Mouse (Mus musculus) left cerebral cortex, adult 9 months (tissue): ENCODE results near the gene Slc7a7.

Experiments
- DNase-seq, 2 experiments: peaks; one replicate each; pipeline ENCODE4 v3.0.0; 2022; ENCODE audit warnings: low spot score in 2 of 2

Slc7a7 gene

DNA sequence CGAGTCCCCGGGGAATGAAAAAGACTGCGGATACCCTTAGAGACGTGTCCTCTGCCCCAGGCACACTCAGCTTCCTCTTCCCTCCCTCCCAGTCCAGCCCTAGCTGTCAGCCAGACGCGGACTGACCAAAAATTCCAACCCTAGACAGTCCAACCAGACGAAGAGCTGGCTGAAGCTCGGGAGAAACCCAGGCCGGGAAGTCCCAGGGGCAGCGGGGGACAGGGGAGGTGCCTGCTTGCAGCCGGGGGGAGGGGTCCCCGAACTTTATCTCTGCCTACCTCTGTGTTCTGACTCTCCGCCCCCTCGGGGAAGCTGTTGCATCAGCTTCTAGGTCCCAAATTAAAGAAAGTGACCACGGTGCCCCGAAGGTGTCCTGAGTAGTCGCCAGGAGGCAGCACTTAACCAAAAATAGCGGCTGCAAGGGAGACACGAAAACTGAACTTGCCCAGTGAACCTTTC, at the start of gene Slc7a7:
TSS of gene Slc7a7 (minus strand) at position 158 of the 459 bp plus-strand sequence.
- DNase-seq, result no peak

DNA sequence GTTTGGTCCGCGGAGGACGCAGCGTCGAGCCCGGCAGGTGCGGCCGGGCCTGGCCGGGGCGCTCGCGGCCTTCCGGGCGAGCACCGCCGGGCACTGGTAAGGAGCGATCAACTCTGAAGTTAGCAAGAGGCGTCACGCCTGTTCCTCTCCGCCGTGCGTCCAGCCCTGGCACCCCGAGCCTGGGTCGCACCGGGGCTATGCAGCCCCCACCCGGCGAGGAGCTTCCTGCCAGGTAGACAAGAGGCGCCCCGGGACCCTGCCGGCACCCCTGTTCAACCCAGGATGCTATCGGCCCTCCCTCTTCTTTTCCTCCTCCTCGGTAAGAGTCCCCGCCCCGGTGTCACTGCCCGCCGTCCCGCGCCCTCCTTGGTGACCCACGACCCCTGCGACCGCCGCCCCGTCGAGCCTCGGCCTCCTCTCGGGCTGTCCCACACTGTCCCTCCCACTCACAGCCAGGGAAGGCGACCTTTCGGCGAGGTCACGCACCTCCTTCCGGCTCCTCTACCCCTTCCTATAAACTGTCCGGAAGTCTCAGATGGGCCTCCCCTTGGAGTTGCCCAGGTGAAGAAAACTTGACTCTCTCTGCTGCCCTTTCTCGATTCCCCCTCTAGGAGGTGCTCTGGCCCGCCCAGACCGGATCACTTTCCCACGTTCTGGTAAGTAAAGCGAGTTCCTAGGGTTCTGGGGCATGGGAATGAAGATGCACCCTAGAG, 46.9 kb upstream of the Slc7a7 start:
- peak in 1 of 2 experiments; percentile 40 for DNase-seq

DNA sequence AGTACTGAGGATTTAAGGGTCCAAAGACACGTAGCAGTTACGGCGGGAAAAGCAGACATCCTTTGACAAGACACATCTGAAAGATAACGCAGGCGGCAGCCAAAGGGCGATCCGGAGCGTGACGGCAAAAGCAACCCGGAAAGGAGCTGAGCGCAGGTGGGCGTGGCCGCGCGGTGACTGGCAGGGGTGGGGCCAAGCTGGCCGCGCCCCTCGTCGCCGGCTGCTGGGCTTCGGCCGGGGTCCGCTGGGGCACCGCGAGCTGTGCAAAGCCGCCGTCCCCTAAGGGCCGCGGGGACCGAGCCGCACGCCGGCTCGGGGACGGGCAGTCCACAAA, 46.3 kb upstream of the Slc7a7 start, which contains the start of gene Lrp10:
TSS of gene Lrp10 (plus strand) at position 179 of the 334 bp plus-strand sequence.
- DNase-seq, result peak; percentile 27 to 82

DNA sequence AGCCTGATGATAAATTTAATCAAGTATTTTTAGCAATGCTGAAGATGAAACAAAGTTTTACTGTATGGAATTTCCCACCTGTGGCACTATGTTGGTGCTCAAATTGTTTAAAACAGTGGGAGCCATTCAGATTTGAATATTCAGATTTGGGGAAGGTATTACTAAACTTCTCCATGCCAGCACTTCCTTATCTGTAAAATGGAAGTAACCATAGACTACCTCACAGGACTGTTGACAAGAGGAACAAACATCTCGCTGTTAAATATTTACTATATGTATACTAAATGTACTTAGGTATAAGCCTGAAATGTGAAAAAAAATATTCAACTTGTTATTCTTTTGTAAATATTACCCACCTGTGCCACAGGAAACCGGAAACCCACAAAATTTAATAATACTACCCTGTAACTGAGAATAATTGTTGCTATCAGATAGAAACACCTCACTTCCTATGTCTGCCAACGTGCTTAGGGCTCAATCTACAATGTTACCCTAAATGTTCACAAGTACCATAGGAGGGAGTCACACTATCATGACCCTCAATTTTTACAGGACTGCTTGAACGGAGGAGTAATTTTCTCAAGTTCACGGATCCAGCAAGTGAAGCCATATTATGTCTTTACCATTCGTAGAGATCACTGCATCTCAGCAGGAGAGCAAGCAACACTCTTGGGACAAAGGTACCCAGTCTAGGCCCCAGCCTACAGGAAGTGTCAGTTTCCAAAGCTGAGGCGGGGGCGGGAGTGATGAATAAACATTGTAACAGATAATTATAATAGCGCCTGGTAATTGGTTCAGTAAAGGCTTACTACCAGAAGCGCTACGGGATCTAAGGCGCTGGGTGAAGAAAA, 45.8 kb upstream of the Slc7a7 start:
- DNase-seq, result no peak

DNA sequence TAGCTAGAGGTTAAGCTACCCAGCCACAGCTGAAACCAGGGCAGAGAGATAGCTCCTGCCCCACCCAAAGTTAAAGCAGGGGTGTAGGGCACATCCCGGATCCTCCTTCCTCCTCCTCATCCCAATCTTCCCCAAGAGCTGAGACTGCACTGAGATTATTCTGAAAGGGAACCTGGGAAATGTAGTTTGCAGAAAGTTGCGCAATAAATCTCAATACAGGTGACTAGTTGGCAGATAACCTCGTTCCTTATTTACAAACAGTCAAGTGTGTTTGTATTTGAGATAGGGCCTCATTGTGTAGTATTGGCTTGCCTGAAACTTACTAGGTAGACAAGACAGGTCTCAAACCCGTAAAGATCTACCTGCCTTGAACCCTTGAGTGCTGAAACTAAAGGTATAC, 44.6 kb upstream of the Slc7a7 start:
- DNase-seq, result no peak

DNA sequence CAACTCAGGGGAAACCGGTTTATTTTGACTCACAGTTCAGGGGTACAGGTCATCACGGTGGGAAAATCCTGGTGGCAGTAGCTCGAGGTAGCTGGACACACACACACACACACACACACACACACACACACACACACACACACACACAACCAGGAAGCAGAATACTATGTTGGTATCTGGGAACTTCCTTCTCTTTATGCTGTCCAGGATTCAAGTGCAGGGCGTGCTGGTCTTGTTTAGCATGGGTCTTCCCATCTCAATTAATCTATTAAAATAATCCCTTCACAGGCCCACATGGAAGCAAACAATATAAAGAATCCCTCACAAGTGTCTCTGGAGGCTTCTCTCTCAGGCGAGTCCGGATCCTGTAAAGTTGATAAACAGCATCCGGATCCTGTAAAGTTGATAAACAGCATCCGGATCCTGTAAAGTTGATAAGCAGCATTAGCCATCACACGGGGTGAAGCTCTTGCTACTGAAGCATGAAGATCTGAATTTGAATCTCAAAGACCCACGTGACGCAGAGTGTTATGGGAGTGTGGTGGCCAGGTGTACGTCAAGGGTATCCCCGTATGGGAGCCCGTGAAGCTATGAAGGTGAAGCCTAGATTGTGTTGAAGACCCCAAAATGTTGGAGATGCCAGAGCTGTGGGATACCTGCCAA, 40.5 kb upstream of the Slc7a7 start:
- no peak for DNase-seq

DNA sequence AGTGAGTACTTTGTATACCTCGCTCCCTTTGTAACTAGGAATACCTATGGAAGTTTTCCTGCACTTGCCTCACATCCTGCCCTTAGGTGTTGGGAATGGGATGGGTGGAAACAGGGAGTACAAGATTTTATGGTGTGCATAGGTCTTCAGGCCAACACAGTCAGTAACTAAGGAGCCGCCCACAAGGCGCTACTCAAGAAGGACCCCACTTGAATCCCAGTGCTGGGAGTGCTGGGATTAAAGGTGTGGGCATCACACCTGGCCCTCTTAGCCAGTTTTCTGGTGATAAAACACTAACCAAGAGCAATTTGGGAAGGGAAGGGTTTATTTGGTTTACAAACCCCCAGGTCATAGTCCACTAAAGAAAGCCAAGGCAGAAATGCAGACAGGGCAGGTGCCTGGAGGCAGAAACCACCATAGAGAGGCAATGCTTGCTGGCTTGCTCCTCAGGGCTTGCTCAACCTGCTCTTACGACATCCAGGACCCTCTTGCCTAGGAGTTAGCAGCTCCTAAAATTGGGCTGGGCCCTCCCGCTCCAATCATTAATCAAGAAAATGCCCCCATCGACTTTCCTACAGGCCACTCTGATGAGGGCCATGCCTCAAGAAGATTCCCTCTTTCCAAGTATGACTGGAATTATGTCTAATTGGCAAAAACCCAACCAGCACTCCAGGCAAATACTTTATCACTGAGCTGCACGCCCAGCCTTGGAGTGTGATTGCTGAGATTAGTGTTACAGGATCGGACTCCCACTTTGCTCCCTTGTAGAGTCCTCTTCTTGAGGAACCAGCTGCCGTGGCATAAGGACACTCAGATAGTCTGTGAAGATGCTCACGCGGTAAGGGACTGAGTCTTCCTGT, 37.3 kb upstream of the Slc7a7 start:
- no peak for DNase-seq

DNA sequence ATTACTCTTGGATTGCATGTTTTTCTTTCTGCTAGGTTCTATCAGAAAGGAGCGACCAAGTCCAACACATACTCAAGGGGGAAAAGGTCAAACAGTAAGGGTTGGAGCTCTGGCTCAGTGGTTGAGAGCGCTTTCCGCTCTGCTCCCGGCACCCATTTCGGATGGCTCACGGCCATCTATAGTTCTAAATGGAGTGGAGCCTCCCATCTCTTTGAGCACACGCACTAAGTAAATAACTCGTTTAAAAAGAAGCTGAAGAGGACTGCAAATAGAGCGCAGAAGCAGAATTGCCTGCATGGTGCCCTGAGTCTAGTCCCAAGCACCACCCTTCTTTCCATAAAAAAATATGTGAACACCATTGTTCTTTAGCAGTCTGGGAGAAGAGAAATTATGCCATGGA, 36.0 kb upstream of the Slc7a7 start:
- DNase-seq, result no peak

DNA sequence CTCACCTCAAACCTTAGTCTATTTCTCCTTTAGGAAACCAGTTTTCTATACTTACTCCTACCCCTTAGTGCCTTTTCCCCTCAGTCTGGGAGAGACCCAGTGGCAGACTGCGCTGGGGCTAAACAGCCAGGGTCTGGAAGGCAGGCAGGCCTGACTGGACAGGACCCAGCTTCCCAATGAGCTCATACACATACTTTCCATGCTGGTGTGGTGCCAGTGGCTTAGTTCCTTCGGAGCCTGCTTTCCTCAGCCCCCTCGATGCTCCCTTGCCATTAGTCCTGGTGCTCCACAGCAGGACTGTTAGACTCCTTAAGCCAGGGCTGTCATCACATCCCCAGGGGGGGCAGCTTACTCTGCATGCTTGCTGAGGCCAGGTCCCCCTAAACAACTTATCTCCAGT, 27.9 kb upstream of the Slc7a7 start:
- no peak for DNase-seq

DNA sequence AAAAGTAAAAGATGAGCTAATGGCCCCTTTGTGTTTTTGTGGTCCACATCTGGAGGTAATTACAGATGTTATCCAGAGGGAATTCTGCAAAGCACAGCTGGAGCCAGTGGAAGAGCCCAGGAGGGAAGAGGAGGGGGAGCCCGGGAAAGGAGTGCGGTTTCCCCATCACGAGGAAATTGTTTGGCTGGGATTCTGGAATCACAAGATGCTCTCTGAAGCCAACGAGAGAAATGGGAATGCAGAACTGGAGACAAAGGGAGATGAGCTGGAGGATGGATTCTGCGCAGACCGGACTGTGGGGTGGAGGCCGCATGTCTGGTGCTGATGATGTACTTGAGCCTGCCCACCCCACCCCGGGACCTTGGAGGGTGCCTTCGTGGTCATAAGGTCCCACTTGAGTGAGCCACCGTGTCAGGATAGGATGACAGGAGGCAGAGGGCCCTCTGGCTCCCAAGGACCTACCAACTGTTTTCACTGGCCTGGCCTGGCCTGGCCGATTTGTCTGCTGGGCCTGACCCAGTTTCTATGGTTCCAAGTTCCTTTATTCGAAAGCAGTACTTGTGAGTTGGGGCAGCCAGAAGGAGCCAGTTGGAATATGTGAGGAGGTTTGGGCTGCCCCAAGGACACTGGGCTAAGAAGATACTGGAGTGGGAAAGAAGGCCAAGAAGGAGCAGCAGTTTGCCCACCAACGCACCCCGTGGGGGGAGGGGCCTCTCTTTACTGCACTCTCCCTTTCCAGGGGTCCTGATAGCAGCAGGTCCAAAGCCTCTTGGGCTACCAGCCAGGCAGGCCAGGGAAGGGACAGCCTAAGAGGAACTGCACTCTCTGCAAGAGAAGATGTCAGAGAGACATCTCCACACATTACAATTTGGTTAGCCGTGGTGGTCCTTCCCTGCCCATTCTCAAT, 26.4 kb upstream of the Slc7a7 start:
- no peak for DNase-seq

DNA sequence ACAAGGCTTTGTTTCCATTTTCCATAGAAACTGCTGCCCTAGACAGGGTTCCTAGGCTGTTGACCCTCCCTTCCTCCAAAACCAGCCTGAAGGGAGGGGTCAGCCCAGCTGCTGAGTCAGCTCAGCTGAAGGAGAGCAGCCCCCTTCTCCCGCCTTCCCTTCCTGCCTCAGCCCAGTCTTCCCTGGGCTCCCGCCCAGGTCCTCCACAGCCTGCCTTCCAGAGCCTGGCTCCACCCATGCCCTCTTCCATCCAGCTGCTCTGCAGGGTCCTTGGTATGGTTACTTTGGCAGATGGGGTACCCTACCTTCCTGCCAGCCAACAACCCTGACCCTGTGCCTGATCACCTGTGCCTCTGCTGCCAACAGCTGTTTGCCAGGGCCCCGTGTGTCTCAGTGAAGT, 25.6 kb upstream of the Slc7a7 start:
- DNase-seq, result no peak

DNA sequence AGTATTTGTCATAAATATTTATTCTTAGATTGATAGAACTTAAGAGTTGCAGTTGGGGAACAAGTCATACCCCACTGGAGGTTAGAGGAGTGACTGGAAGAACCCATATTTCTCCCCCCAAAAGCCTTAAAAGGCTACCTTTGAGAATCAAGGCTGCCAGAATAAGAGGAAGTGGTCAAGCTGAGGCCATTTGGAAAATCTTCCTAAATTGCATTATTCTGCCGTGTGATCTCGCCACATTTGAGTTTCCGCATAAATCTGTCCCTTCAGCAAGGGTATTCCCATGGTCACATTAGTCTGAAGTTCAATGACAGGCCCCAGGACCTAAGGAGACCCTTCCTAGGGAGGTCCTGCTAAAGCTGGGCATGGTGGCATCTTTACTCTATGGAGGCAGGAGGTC, 25.0 kb upstream of the Slc7a7 start:
- no peak for DNase-seq

DNA sequence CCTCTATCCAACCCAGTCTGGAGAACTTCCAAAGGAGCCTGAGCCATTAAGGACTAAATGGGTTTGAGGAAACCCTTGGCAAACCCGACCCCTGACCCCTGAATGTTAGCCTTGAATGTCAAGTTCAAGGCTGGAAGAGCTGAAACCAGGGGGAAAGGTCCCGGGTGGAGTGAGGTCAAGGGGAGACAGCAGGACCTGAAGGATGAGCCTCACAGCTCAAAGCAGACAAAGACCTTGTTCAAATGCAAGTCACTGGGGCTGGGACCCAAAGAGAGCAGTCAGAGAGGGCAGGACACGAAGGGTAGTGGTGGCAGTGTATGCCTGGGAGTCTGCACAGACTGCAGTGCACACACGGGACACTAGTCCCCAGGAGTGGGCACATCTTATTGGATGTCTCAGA, 23.8 kb upstream of the Slc7a7 start:
- no peak for DNase-seq

DNA sequence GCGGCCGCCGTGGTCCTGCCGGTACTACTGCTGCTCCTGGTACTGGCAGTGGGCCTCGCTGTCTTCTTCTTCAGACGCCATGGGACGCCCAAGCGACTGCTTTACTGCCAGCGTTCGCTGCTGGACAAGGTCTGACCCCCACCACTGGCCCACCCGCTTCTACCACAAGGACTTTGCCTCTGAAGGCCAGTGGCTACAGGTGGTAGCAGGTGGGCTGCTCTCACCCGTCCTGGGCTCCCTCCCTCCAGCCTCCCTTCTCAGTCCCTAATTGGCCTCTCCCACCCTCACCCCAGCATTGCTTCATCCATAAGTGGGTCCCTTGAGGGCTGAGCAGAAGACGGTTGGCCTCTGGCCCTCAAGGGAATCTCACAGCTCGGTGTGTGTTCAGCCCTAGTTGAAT, 23.0 kb upstream of the Slc7a7 start:
- DNase-seq, result no peak

DNA sequence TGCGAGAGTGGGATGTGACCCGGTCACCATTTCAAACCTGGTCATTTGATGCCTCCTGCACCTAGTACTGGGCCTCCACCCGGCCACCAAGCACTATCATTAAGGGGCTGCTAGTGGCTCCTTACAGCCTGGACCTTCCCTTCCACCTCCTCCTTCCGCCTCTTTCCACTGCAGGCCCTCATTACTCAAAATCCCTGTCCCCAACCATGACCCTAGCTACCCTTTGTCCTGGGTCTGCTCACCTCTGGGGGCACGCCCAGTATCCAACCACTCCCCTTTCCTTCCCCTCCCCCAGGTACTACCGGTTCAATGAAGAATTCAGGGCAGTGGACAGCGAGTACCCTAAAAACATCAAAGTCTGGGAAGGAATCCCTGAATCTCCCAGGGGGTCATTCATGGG, 22.0 kb upstream of the Slc7a7 start:
- no peak for DNase-seq

DNA sequence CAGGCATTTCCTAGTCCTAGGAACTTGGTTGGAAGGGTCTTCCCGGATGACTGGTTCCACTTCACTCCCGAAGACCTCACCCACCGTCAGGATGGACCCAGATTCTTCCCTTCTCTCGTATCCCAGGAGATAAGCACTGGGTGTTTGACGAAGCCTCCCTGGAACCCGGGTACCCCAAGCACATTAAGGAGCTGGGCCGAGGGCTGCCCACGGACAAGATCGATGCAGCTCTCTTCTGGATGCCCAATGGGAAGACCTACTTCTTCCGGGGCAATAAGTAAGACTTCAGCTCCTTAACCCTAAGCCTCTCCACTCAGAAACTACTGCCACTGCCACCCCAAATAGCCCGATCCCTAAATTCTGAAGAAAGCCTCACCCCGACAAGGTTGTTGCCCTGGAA, 21.6 kb upstream of the Slc7a7 start:
- DNase-seq, result no peak

DNA sequence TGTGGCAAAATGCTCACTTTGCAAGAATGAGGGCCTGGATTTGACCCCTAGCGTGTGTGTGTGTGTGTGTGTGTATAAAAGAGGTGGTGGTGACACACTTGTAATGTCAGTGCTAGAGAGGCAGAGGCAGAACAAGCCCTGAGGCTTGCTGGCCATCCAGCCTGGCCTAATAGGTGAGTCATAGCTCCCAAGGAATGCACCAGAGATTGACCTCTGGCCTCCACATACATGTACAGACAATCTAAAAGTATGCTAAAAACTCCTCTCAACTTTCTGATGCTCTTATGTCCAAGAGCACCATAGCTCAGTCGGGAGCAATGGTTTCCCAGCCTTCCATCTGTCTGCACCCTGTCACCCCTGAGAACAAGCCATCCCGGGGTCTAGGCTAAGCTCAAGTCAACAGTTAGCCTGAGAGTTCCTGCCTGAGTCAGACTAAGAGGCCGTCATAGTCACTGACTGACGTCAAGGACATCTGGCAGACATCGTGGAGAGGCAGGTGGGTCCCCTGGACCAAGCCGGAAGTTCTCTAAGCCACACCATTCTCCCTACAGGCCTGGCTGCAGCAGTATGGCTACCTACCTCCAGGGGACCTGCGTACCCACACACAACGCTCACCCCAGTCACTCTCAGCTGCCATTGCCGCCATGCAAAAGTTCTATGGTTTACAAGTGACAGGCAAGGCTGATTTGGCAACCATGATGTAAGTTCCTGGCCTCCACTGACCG, 17.8 kb upstream of the Slc7a7 start:
- DNase-seq, result no peak

DNA sequence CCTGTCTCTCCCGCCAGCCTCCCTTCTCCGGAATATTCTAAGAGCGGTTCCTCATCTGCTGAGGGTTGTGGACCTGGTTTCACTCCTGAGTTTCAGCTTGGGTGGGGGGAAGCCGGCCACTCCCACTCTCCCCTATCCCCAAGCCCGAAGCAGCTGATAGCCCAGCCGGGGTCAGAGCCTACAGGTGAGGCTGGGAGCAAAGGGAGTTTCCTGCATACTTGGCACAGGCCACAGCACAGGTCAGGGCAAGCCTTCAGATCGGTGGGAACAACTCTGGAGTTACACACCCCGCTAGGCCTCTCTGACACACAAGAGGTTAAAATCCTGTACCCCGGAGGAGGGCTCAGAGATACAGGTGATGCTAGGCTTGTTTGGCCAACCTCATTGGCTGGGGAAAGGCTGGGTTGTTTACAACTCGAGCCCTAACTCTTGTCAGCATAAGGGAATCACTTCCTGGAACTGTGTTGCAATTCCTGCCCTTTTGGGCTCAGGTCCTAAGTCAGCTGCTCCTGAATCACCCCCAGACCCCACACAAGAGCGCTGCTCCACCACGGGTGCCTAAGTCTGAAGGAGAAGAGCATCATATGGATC, 16.5 kb upstream of the Slc7a7 start:
- no peak for DNase-seq
